14 mouse cellular contexts compared by ENCODE assay signal in genomic region chr13:46819202-46819728, GRCm38 (mm10).
DNase-seq lines count a peak whose midpoint lies in the region; ATAC-seq and TF ChIP-seq lines count a peak whose summit lies in the region.
"Had no signal": no experiment of that assay in that cellular context is flagged by ENCODE, and none has a peak within 500 bp of the region (broad histone marks: within the 10 kb centered on the region; RNA-seq: fewer than 3 reads in every experiment).

No protein-coding gene starts in this region.

- ATAC-seq in intestine, postnatal 0 days, result no peak
- no peak for ATAC-seq in intestine, embryonic 16.5 days
- ATAC-seq in forebrain, embryonic 14.5 days, result peak; percentile 32; the same call in 1 of the 2 replicates
- no peak for ATAC-seq in midbrain, embryonic 14.5 days (ENCODE audit: low FRiP score, low TSS enrichment)
- ATAC-seq: CD4-positive, CD25-positive, alpha-beta regulatory T cell, adult 4 months had no signal

- no peak overlapping the region for H3K9ac ChIP-seq in intestine, postnatal 0 days (ENCODE audit: low read depth, low read length)
- no peak overlapping the region for H3K9ac ChIP-seq in intestine, embryonic 16.5 days (ENCODE audit: low read depth, low read length)
- H3K9ac ChIP-seq in forebrain, embryonic 14.5 days (ENCODE audit: low read length), result no peak overlapping the region
- no peak overlapping the region for H3K9ac ChIP-seq in midbrain, embryonic 14.5 days (replicated peaks; ENCODE audit: low read length)

- no peaks in the 10 kb centered on the region for H3K4me1 ChIP-seq in intestine, postnatal 0 days (replicated peaks; ENCODE audit: control insufficient read depth, insufficient read depth, low read length)
- H3K4me1 ChIP-seq in intestine, embryonic 16.5 days (ENCODE audit: control insufficient read depth, insufficient read depth, low read length), result peaks cover 3% of the 10 kb centered on the region; the same call in 1 of the 2 replicates
- peaks cover 5% of the 10 kb centered on the region; the same call in 1 of the 2 replicates for H3K4me1 ChIP-seq in forebrain, embryonic 14.5 days (ENCODE audit: control insufficient read depth, insufficient read depth, low read length)
- H3K4me1 ChIP-seq in midbrain, embryonic 14.5 days (ENCODE audit: control insufficient read depth, insufficient read depth, low read length), result peaks cover 16% of the 10 kb centered on the region
- H3K4me1 ChIP-seq: heart, embryonic 10.5 days had no signal

- DNase-seq in brain, embryonic 14.5 days (ENCODE audit: low read depth), result no peak
- DNase-seq in forebrain, embryonic 14.5 days (ENCODE audit: low spot score), result peak; percentile 30
- DNase-seq in midbrain, embryonic 14.5 days, result peak; percentile 58
- no peak for DNase-seq in thymus, postnatal 0 days (ENCODE audit: low spot score)
- no peak for DNase-seq in gastrocnemius, postnatal 10 days
- no peak for DNase-seq in right cerebral cortex, postnatal 36 days (ENCODE audit: low spot score in 2 of 2)
- DNase-seq: cerebellum, postnatal 25 days; gastrocnemius, postnatal 14 days; kidney, postnatal 25 days; layer of hippocampus, postnatal 36 days had no signal

- no peaks in the 10 kb centered on the region for H3K27me3 ChIP-seq in intestine, postnatal 0 days (replicated peaks; ENCODE audit: control insufficient read depth, insufficient read depth, low read length)
- no peaks in the 10 kb centered on the region for H3K27me3 ChIP-seq in intestine, embryonic 16.5 days (replicated peaks; ENCODE audit: control insufficient read depth, insufficient read depth, low read length)
- H3K27me3 ChIP-seq in forebrain, embryonic 14.5 days (replicated peaks; ENCODE audit: control insufficient read depth, insufficient read depth, low read length), result no peaks in the 10 kb centered on the region
- H3K27me3 ChIP-seq in midbrain, embryonic 14.5 days (ENCODE audit: control insufficient read depth, insufficient read depth, low read length), result no peaks in the 10 kb centered on the region

- H3K27ac ChIP-seq in intestine, postnatal 0 days (ENCODE audit: low read depth, low read length), result no peak overlapping the region
- H3K27ac ChIP-seq in intestine, embryonic 16.5 days (ENCODE audit: low read length), result no peak overlapping the region
- H3K27ac ChIP-seq in forebrain, embryonic 14.5 days (ENCODE audit: low read depth, low read length), result peak overlapping the region; percentile 15; the same call in 1 of the 2 replicates
- H3K27ac ChIP-seq in midbrain, embryonic 14.5 days (replicated peaks; ENCODE audit: low read depth, low read length), result peak overlapping the region; percentile 60
- H3K27ac ChIP-seq: heart, embryonic 10.5 days had no signal

- no peaks in the 10 kb centered on the region for H3K9me3 ChIP-seq in intestine, postnatal 0 days (ENCODE audit: control insufficient read depth)
- no peaks in the 10 kb centered on the region for H3K9me3 ChIP-seq in intestine, embryonic 16.5 days (ENCODE audit: control insufficient read depth, low read length)
- no peaks in the 10 kb centered on the region for H3K9me3 ChIP-seq in forebrain, embryonic 14.5 days (replicated peaks; ENCODE audit: control insufficient read depth, low read length)
- no peaks in the 10 kb centered on the region for H3K9me3 ChIP-seq in midbrain, embryonic 14.5 days (ENCODE audit: control insufficient read depth, low read length)
- H3K9me3 ChIP-seq: heart, embryonic 10.5 days had no signal

- 71% methylated on average over 8 of the region's 8 CpGs for WGBS in intestine, postnatal 0 days
- WGBS in intestine, embryonic 16.5 days, result 45% methylated on average over 8 of the region's 8 CpGs
- 59% methylated on average over 8 of the region's 8 CpGs for WGBS in forebrain, embryonic 14.5 days
- WGBS in midbrain, embryonic 14.5 days, result 29% methylated on average over 8 of the region's 8 CpGs

- no peak overlapping the region for H3K4me2 ChIP-seq in intestine, postnatal 0 days (replicated peaks; ENCODE audit: low read depth)
- no peak overlapping the region for H3K4me2 ChIP-seq in intestine, embryonic 16.5 days (ENCODE audit: low read depth, low read length)
- peak overlapping the region; percentile 34 for H3K4me2 ChIP-seq in forebrain, embryonic 14.5 days (ENCODE audit: low read length)
- H3K4me2 ChIP-seq in midbrain, embryonic 14.5 days (ENCODE audit: low read length), result peak overlapping the region; percentile 43

- peak; percentile 28; the same call in 1 of the 2 replicates for TF ChIP-seq CTCF in intestine, postnatal 0 days (IDR thresholded peaks at IDR 0.05; ENCODE audit: low read depth)
- peak; percentile 33; the same call in 1 of the 2 replicates for TF ChIP-seq CTCF in brain, embryonic 14.5 days (IDR thresholded peaks at IDR 0.05; ENCODE audit: borderline replicate concordance, extremely low read depth, insufficient read depth, insufficient read length)

- H3K4me3 ChIP-seq in intestine, postnatal 0 days (ENCODE audit: low read depth, low read length), result no peak overlapping the region
- no peak overlapping the region for H3K4me3 ChIP-seq in intestine, embryonic 16.5 days (ENCODE audit: low read length)
- H3K4me3 ChIP-seq in forebrain, embryonic 14.5 days (ENCODE audit: low read depth, low read length), result no peak overlapping the region
- 0 out of 2 replicates have a peak overlapping the region, but pooled peaks have one; percentile 9 for H3K4me3 ChIP-seq in midbrain, embryonic 14.5 days (replicated peaks; ENCODE audit: low read depth, low read length)
- H3K4me3 ChIP-seq: heart, embryonic 10.5 days had no signal

- peaks cover 36% of the 10 kb centered on the region for H3K36me3 ChIP-seq in intestine, postnatal 0 days (ENCODE audit: control insufficient read depth, insufficient read depth)
- H3K36me3 ChIP-seq in intestine, embryonic 16.5 days (ENCODE audit: control insufficient read depth, insufficient read depth, low read length), result 0 out of 2 replicates have a peak, but pooled peaks cover 4% of the 10 kb centered on the region
- H3K36me3 ChIP-seq in forebrain, embryonic 14.5 days (ENCODE audit: control insufficient read depth, insufficient read depth, low read length), result peaks cover 7% of the 10 kb centered on the region
- H3K36me3 ChIP-seq in midbrain, embryonic 14.5 days (ENCODE audit: control insufficient read depth, insufficient read depth, low read length), result peaks cover 14% of the 10 kb centered on the region; the same call in 1 of the 2 replicates

- no peak for TF ChIP-seq POLR2A in brain, embryonic 14.5 days (IDR thresholded peaks at IDR 0.05; ENCODE audit: borderline replicate concordance, extremely low read depth, insufficient read depth, insufficient read length, poor library complexity, severe bottlenecking)

Comparison
In these comparisons a context has a peak if more than half of its experiments do, and no peak if none do; other contexts are left out.
1. H3K27ac ChIP-seq: peak in forebrain, embryonic 14.5 days (single experiment) and midbrain, embryonic 14.5 days (single experiment); none in intestine, postnatal 0 days (single experiment) and intestine, embryonic 16.5 days (single experiment).
2. H3K4me2 ChIP-seq: peak in forebrain, embryonic 14.5 days (single experiment) and midbrain, embryonic 14.5 days (single experiment); none in intestine, postnatal 0 days (single experiment) and intestine, embryonic 16.5 days (single experiment).
3. DNase-seq: peak in forebrain, embryonic 14.5 days (single experiment) and midbrain, embryonic 14.5 days (single experiment); none in brain, embryonic 14.5 days (single experiment), thymus, postnatal 0 days (single experiment), gastrocnemius, postnatal 10 days (single experiment) and right cerebral cortex, postnatal 36 days (0 of 2).